Mouse (Mus musculus) testis, postnatal 10 days (tissue): ENCODE measurements around the gene Ttc33.
A peak's percentile ranks its signal among the peaks of the same experiment; 100 is the strongest.
"Not testable (repeated sequence)": the region's sequence is repeated elsewhere in the genome, so short reads cannot be mapped to it uniquely, and the experiment has no call there.

Experiments
- DNase-seq: peaks from one replicate; pipeline ENCODE4 v3.0.0; 2021; ENCODE audit warnings: low spot score

Gene Ttc33

GRCm38 (mm10) chr15:5184668-5185330 is 526 bp upstream of the Ttc33 start:
- no peak for DNase-seq

- no peak for DNase-seq
These were observed 959 bp downstream of the Ttc33 start for GRCm38 (mm10) chr15:5186293-5186675.

- DNase-seq = no peak
These were observed 1.8 kb downstream of the Ttc33 start for GRCm38 (mm10) chr15:5187116-5187515.

- no peak for DNase-seq
These were observed 2.7 kb downstream of the Ttc33 start for GRCm38 (mm10) chr15:5188029-5188428.

GRCm38 (mm10) chr15:5189504-5190093 is 4.3 kb downstream of the Ttc33 start:
- DNase-seq = no peak

GRCm38 (mm10) chr15:5193833-5194232 is 8.5 kb downstream of the Ttc33 start:
- no peak for DNase-seq

GRCm38 (mm10) chr15:5194446-5194845 is 9.1 kb downstream of the Ttc33 start:
- no peak for DNase-seq

GRCm38 (mm10) chr15:5194931-5195330 is 9.6 kb downstream of the Ttc33 start:
- no peak for DNase-seq

GRCm38 (mm10) chr15:5195987-5196514 is 10.7 kb downstream of the Ttc33 start:
- DNase-seq = no peak

- DNase-seq = no peak
These were observed 11.4 kb downstream of the Ttc33 start for GRCm38 (mm10) chr15:5196691-5197090.

- DNase-seq = no peak
These were observed 19.9 kb downstream of the Ttc33 start for GRCm38 (mm10) chr15:5205222-5205621.

GRCm38 (mm10) chr15:5209116-5209515 is 23.8 kb downstream of the Ttc33 start:
- no peak for DNase-seq

GRCm38 (mm10) chr15:5220491-5220890 is 35.2 kb downstream of the Ttc33 start:
- no peak for DNase-seq

GRCm38 (mm10) chr15:5230746-5231145 is 45.4 kb downstream of the Ttc33 start:
- DNase-seq = not testable (repeated sequence)

- DNase-seq = no peak
These were observed 49.3 kb downstream of the Ttc33 start for GRCm38 (mm10) chr15:5234659-5235058.

- peak; percentile 50 for DNase-seq
These were observed 50.2 kb downstream of the Ttc33 start for GRCm38 (mm10) chr15:5235527-5235926.

GRCm38 (mm10) chr15:5236538-5236937 is 51.2 kb downstream of the Ttc33 start:
- DNase-seq = peak; percentile 88

- DNase-seq = no peak
These were observed 51.8 kb downstream of the Ttc33 start for GRCm38 (mm10) chr15:5237012-5237660.

- no peak for DNase-seq
These were observed 52.7 kb downstream of the Ttc33 start for GRCm38 (mm10) chr15:5238073-5238472.

GRCm38 (mm10) chr15:5238553-5238952 is 53.2 kb downstream of the Ttc33 start:
- DNase-seq = no peak

GRCm38 (mm10) chr15:5239361-5239760 is 54.0 kb downstream of the Ttc33 start:
- no peak for DNase-seq

- no peak for DNase-seq
These were observed 54.6 kb downstream of the Ttc33 start for GRCm38 (mm10) chr15:5239901-5240300.

- DNase-seq = no peak
These were observed 55.0 kb downstream of the Ttc33 start for GRCm38 (mm10) chr15:5240360-5240759.
